In genomic region chr9:75037451-75038356, GRCm38 (mm10) we compare ENCODE assay signal across 8 mouse cellular contexts. TPM values are rescaled to one million over a fixed set of nuclear protein-coding genes. Genes with fewer than 3 reads are reported as not detected.
DNase-seq lines count a peak whose midpoint lies in the region; ATAC-seq lines count a peak whose summit lies in the region.

Arpp19 (plus strand) TSS chr9:75037614.

- peak; percentile 84 for ATAC-seq in erythroid progenitor cell, adult 5-6 weeks (replicated peaks; ENCODE audit: low FRiP score, poor library complexity, severe bottlenecking)
- ATAC-seq in heart, embryonic 13.5 days (ENCODE audit: extremely low read depth, insufficient number of reproducible peaks, low FRiP score, low TSS enrichment): peak; percentile 79
- ATAC-seq in liver, embryonic 12.5 days: peak; percentile 89
- ATAC-seq in stomach, embryonic 15.5 days (ENCODE audit: insufficient read depth, low FRiP score, low read depth): peak; percentile 95

- H3K27ac ChIP-seq in heart, embryonic 13.5 days (replicated peaks): peak within 1 kb of the TSS; percentile 64
- H3K27ac ChIP-seq in liver, embryonic 12.5 days: peak within 1 kb of the TSS; percentile 75
- peak within 1 kb of the TSS; percentile 77 for H3K27ac ChIP-seq in stomach, embryonic 15.5 days

- peak within 1 kb of the TSS; percentile 71 for H3K4me2 ChIP-seq in heart, embryonic 13.5 days
- H3K4me2 ChIP-seq in liver, embryonic 12.5 days: peak within 1 kb of the TSS; percentile 76
- H3K4me2 ChIP-seq in stomach, embryonic 15.5 days: peak within 1 kb of the TSS; percentile 64

- peak; percentile 87 for DNase-seq in CD4-positive helper T cell, adult 2 months (ENCODE audit: low read depth, low spot score)
- DNase-seq in brain, embryonic 18.5 days (ENCODE audit: low read depth, low spot score): peak; percentile 64
- peak; percentile 89 for DNase-seq in kidney, postnatal 10 days
- DNase-seq in natural killer cell, adult 2 months (ENCODE audit: low spot score in 2 of 2): peak; percentile 61 to 81

- no peaks in the 10 kb centered on the region for H3K27me3 ChIP-seq in heart, embryonic 13.5 days (replicated peaks)
- no peaks in the 10 kb centered on the region for H3K27me3 ChIP-seq in liver, embryonic 12.5 days (replicated peaks)
- no peaks in the 10 kb centered on the region for H3K27me3 ChIP-seq in stomach, embryonic 15.5 days (replicated peaks)

- under 1% methylated on average over 64 of the region's 73 CpGs for WGBS in heart, embryonic 13.5 days
- WGBS in liver, embryonic 12.5 days (ENCODE audit: insufficient replicate concordance): under 1% methylated on average over 69 of the region's 73 CpGs
- WGBS in stomach, embryonic 15.5 days: under 1% methylated on average over 71 of the region's 73 CpGs

- H3K4me1 ChIP-seq in heart, embryonic 13.5 days: peaks cover 34% of the 10 kb centered on the region
- H3K4me1 ChIP-seq in liver, embryonic 12.5 days: peaks cover 30% of the 10 kb centered on the region
- 0 out of 2 replicates have a peak, but pooled peaks cover 4% of the 10 kb centered on the region for H3K4me1 ChIP-seq in stomach, embryonic 15.5 days

- H3K9ac ChIP-seq in heart, embryonic 13.5 days: peak within 1 kb of the TSS; percentile 95
- H3K9ac ChIP-seq in liver, embryonic 12.5 days: peak within 1 kb of the TSS; percentile 92
- H3K9ac ChIP-seq in stomach, embryonic 15.5 days: peak within 1 kb of the TSS; percentile 96

- no peaks in the 10 kb centered on the region for H3K9me3 ChIP-seq in heart, embryonic 13.5 days
- no peaks in the 10 kb centered on the region for H3K9me3 ChIP-seq in liver, embryonic 12.5 days (replicated peaks)
- no peaks in the 10 kb centered on the region for H3K9me3 ChIP-seq in stomach, embryonic 15.5 days

- H3K36me3 ChIP-seq in heart, embryonic 13.5 days: peaks cover 14% of the 10 kb centered on the region
- peaks cover 14% of the 10 kb centered on the region for H3K36me3 ChIP-seq in liver, embryonic 12.5 days
- H3K36me3 ChIP-seq in stomach, embryonic 15.5 days: no peaks in the 10 kb centered on the region

- H3K4me3 ChIP-seq in heart, embryonic 13.5 days: peak within 1 kb of the TSS; percentile 69
- peak within 1 kb of the TSS; percentile 81 for H3K4me3 ChIP-seq in liver, embryonic 12.5 days
- H3K4me3 ChIP-seq in stomach, embryonic 15.5 days (replicated peaks): peak within 1 kb of the TSS; percentile 93

RNA-seq across cellular contexts. Expression of gene Arpp19, which starts in this region (rescaled TPM):
- 38.6 and 75.5 TPM in 2 replicates for total RNA-seq in erythroid progenitor cell, adult 5-6 weeks (2015; ENCODE audit: low replicate concordance)
- 31.5 and 39.5 TPM in 2 replicates for total RNA-seq in erythroid progenitor cell, adult 5-6 weeks (2017; ENCODE audit: low replicate concordance)
- polyA plus RNA-seq in heart, embryonic 13.5 days (2015; fragmentation: Nextera tagmentation; extraction: Ambion mirVana): 205 and 219 TPM in 2 replicates
- 232 and 236 TPM in 2 replicates for polyA plus RNA-seq in liver, embryonic 12.5 days (2016; fragmentation: Nextera tagmentation; extraction: Ambion mirVana)
- polyA plus RNA-seq in stomach, embryonic 15.5 days (2015; fragmentation: Nextera tagmentation; extraction: Ambion mirVana): 297 and 306 TPM in 2 replicates

Comparison
In these comparisons a context has a peak if more than half of its experiments do, and no peak if none do; other contexts are left out.
1. Peak in every context shown above with its lines: DNase-seq, ATAC-seq, H3K4me3 ChIP-seq and H3K27ac ChIP-seq.